Mouse (Mus musculus) megakaryocyte-erythroid progenitor cell, adult 5 weeks (primary cell): ENCODE results near the gene Mthfsl. TPM values are rescaled to one million over a fixed set of nuclear protein-coding genes. Genes with fewer than 3 reads are reported as not detected.

Source experiments
- polyA plus RNA-seq: library from polyadenylated mRNA; stranded (reverse); fragments of >175 nt; gene quantifications from 2 replicates; pipeline ENCODE4 v1.2.3, GENCODE M21; 2012

Mthfsl gene
- 5.7 and 9.3 TPM in 2 replicates for polyA plus RNA-seq

GRCm38 (mm10) chr9:88719989-88720537, at the start of gene Mthfsl:
TSS of gene Mthfsl (minus strand) at chr9:88720296.

DNA sequence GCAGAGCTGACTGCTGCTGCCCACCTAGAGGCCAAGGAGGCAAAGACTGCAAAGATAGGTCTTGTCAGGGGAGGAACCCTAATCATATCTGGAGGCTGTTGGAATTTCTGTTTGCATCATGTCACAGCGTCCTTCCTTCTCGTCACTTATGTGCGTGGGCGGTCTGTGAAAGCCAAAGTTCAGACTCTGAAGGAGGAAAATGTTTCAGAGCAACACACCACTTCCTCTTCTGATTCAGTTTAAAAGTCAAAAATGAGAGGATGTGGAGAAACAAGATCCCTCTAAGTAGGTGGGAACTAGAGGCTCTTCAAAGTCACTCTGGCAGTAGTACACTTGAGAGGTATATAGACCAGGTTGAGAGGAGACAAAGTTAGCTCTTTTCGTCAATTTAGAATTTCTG, 11.6 kb upstream of the Mthfsl start, which contains the start of gene Bcl2a1d:
Bcl2a1d (minus strand) TSS at position 187 of the 400 bp plus-strand sequence.

Other genes with a start within 250 kb of the Mthfsl start
- gene Syncrip, start 237.7 kb downstream of the Mthfsl start, polyA plus RNA-seq = 109 and 140 TPM in 2 replicates
- 0.69 and 0.73 TPM in 2 replicates for gene Zfp949, start 172.3 kb downstream of the Mthfsl start, polyA plus RNA-seq
- gene Trim43a, start 139.4 kb downstream of the Mthfsl start, polyA plus RNA-seq = not detected in 2 replicates
- gene Bcl2a1d, start 11.6 kb upstream of the Mthfsl start, polyA plus RNA-seq = not detected in 2 replicates
- 0.03 TPM in 1 of 2 replicates, not detected in the other for gene Trim43c, start 118.9 kb upstream of the Mthfsl start, polyA plus RNA-seq
- gene Bcl2a1a, start 236.6 kb upstream of the Mthfsl start, polyA plus RNA-seq = not detected in 2 replicates